Mouse (Mus musculus) embryonic fibroblast, embryonic 13.5 days (primary cell): ENCODE data around the gene Cox4i1.

ENCODE experiments used
- CTCF ChIP-seq: IDR thresholded peaks from 2 replicates; pipeline ENCODE4 v1.5.1; 2011; ENCODE audit warnings: mild to moderate bottlenecking, control low read depth, low read length, moderate library complexity, borderline replicate concordance; ENCODE audit not compliant: insufficient read depth
- POLR2A ChIP-seq: IDR thresholded peaks from 2 replicates; pipeline ENCODE4 v1.6.1; 2011; ENCODE audit warnings: low read depth, mild to moderate bottlenecking, control low read depth, low read length, moderate library complexity

- TF ChIP-seq CTCF, result no peak
- no peak for TF ChIP-seq POLR2A
Measured at GRCm38 (mm10) chr8:120671775-120672174, 3.8 kb downstream of the Cox4i1 start.
